Mouse (Mus musculus) spleen, adult 2 months (tissue): ENCODE results near the gene Gpx1.

Experiments
- CTCF ChIP-seq: fragments of 200-500 bp; IDR thresholded peaks from 2 replicates; pipeline ENCODE4 v1.5.1; 2011; ENCODE audit warnings: mild to moderate bottlenecking, inconsistent platforms; ENCODE audit not compliant: insufficient read depth, insufficient read length, insufficient replicate concordance; ENCODE audit errors: extremely low read depth
- POLR2A ChIP-seq: fragments of 200-500 bp; IDR thresholded peaks from 2 replicates; pipeline ENCODE4 v1.6.1; 2011; ENCODE audit warnings: low read depth, low read length, inconsistent platforms

DNA sequence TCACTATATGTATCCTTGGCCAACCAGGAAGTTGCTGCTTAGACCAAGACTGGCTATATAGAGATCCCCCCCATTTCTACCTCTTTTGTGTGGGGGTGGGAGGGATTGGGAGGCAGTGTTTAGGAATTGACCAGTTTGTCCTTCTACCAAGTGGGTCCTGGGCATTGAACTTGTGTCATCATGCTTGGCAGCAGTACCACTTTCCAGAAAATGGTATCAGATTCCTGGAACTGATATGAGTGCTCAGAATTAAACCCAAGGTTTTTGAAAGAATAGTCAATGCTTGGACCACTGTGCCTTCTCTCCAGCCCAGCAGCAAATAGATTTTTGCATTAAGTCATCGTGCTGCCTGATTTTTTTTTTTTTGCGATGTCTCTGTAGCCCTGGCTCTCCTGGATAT lies 12.9 kb upstream of the Gpx1 start:
- no peak for TF ChIP-seq CTCF
- no peak for TF ChIP-seq POLR2A
